Mouse (Mus musculus): Measurements from ENCODE around the gene Btnl4.
"Not testable (repeated sequence)": the region's sequence is repeated elsewhere in the genome, so short reads cannot be mapped to it uniquely, and the experiment has no call there.

Btnl4 gene

DNA sequence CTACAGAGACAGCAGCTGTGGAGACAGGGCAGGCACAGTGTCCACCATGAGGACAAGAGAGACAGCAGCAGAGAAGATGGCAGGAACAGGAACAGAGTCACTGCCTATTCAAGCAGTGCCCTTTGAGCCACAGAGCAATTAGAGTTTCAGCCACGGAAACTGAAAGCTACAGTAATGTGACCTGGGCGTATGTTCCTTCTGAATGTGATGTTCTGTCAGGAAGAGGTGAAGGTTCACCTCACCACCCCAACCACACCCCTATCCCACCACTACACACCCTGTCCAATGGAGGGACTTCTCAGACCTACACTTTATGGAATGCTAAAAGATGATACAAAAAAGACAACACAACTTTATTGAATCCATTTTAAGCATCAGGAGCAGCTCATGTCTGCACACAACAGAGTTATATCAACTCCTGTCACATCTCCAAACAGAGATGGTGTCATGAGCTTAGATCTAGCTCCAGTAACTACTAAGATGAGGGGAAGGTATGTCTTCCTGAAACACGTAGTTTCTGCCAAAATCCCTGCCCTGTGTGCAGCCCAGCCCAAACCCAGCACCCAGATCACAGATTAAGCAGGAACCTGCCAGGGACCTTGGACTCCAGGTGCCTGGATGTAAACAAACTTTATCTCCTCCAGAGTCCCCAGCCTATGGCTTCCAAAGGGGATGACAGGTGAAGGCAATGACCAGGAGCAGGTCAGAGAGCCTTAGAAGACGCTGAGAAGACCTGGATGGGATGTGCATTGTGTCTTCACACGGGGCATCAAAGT is at the start of gene Btnl4:
Gene Btnl4, minus strand, starts transcription at position 81 of the 776 bp plus-strand sequence.
- DNase-seq (ENCODE audit: low spot score) = not testable (repeated sequence)

- DNase-seq (ENCODE audit: low spot score) = no peak
Observed at GRCm38 (mm10) chr17:34519001-34519400, 41.9 kb upstream of the Btnl4 start.

GRCm38 (mm10) chr17:34518571-34518970 is 41.5 kb upstream of the Btnl4 start:
- not testable (repeated sequence) for DNase-seq (ENCODE audit: low spot score)

- no peak for DNase-seq (ENCODE audit: low spot score)
Observed at GRCm38 (mm10) chr17:34517795-34518194, 40.7 kb upstream of the Btnl4 start.

- DNase-seq (ENCODE audit: low spot score) = no peak
Observed at GRCm38 (mm10) chr17:34517252-34517651, 40.1 kb upstream of the Btnl4 start, which contains the start of gene Btnl6. Gene Btnl6, minus strand, starts transcription at chr17:34517352.

GRCm38 (mm10) chr17:34516514-34516913 is 39.4 kb upstream of the Btnl4 start:
- DNase-seq (ENCODE audit: low spot score) = no peak

DNA sequence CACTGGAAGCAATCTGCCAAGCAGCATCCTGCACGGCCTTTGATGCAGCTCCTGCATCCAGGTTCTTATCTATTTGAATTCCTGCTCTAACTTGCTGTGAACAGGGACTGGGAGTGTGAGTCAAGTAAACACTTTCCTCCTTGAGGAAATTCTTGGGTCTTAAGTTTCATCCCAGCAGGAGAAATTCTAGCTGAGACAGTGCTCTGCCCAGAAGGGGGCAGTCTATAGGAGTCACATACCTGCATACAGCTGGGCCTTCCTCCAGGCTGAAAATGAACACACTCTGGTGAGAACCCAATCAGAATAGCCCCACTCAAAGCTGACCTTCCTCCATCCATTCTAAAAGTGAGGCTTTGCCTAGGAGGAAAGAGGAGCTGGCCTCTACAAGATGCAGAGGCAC is 34.6 kb upstream of the Btnl4 start:
- not testable (repeated sequence) for DNase-seq (ENCODE audit: low spot score)

DNA sequence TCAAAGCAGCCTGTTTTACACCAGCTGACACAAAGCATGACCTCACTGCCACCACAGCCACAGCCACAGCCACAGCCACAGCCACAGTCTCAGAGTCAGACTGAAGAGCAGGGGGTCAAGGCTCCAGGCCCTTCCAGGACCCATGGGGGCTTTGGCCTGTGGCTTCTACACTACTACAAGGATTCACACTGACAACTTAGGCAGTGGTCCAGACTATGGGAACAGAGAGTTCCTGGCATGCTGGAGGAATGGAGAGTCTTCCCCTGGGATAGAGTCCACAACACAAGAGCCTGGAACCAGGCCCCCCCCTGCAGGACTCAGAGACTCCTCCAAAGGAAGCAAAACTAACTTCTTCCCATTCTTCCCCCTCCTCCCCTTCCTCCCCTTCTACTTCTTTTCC is 30.5 kb upstream of the Btnl4 start:
- DNase-seq (ENCODE audit: low spot score) = no peak

DNA sequence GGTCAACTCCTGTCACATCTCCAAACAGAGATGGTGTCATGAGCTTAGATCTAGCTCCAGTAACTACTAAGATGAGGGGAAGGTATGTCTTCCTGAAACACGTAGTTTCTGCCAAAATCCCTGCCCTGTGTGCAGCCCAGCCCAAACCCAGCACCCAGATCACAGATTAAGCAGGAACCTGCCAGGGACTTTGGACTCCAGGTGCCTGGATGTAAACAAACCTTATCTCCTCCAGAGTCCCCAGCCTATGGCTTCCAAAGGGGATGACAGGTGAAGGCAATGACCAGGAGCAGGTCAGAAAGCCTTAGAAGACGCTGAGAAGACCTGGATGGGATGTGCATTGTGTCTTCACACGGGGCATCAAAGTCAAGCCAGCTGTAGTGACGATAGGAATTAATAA is 20.6 kb upstream of the Btnl4 start:
- not testable (repeated sequence) for DNase-seq (ENCODE audit: low spot score)

- not testable (repeated sequence) for DNase-seq (ENCODE audit: low spot score)
Observed at GRCm38 (mm10) chr17:34497319-34497718, 20.2 kb upstream of the Btnl4 start.

DNA sequence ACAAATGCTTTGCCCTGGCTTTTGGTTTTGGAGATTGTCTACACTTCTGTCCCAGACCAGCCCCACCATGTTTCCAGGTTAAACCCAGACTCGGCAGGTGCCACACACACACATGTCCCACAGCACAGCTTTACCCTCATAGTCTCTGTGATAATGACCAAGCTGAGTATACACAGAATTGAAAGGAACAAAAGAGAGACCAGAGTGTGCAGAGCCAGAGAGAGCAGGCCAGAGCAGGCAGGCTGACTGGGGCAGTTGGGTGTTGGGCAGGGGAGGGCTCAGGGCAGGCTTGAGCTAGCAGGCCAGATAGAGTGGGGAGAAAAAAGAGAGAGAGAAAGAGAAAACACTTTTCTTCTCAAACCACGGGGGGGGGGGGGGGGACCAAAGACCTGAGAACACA is 19.4 kb upstream of the Btnl4 start:
- DNase-seq (ENCODE audit: low spot score) = no peak

GRCm38 (mm10) chr17:34495156-34495555 is 18.0 kb upstream of the Btnl4 start:
- not testable (repeated sequence) for DNase-seq (ENCODE audit: low spot score)

GRCm38 (mm10) chr17:34492796-34493195 is 15.7 kb upstream of the Btnl4 start:
- DNase-seq (ENCODE audit: low spot score) = no peak

DNA sequence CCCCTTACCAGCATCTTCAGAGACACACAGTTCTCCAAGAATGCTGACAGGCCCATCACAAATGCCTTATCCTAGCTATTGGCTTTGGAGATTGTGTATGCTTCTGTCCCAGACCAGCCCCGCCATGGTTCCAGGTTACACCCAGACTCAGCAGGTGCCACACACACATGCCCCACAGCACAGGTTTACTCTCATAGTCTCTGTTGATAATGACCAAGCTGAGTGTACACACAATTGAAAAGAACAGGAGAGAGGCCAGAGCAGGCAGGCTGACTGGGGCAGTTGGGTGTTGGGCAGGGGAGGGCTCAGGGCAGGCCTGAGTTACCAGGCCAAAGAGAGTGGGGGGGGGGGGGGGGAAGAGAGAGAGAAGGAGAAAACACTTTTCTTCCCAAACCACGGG is 691 bp downstream of the Btnl4 start:
- DNase-seq (ENCODE audit: low spot score) = no peak

DNA sequence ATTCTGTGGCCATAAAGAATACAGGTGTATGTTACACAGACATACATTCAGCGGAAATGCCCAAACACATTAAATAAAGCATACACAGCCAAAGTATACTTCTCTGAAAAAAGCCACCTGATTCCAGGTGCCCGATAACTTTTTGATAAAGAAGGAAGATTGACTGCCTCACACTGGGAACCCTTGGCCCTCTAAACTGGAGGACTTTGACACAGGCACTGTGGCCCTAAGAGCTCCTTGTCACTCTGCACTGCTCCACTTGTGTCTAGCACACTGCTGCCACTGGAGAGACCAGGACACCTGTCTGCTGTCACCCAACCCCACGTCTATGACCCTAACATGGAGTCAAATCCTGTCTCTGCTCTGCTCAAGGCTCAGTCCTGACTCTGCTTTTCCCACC is 2.1 kb downstream of the Btnl4 start:
- DNase-seq (ENCODE audit: low spot score) = no peak

DNA sequence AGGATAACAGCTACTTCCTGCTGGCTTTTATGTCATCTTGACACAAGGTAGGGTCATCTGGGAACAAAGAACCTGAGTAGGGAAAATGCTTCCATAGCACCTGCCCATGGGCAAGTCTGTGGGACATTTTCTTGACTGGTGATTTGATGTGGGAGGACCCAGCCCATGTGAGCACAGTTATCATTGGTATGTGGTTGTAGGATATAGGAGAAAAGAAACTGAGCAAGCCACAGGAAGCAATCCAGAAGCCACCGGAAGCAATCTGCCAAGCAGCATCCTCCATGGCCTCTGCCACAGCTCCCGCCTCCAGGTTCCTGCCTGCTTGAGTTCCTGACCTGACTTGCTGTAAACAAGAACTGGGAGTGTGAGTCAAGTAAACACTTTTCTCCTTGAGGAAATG is 6.6 kb downstream of the Btnl4 start:
- no peak for DNase-seq (ENCODE audit: low spot score)

DNA sequence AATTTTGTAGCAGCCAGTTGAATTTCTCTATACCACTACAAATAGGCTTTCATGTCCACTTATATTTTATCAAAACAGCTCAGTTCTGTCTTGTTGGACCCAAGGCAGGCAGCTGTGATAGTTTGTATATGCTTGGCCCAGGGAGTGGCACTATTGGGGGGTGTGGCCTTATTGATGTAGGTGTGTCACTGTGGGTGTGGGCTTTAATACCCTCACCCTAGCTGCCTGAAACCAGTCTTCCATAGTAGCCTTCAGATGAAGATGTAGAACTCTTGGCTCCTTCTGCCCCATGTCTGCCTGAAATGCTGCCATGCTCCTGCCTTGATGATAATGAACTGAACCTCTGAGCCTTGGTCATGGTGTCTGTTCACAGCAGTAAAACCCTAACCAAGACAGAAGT is 11.2 kb downstream of the Btnl4 start:
- DNase-seq (ENCODE audit: low spot score) = not testable (repeated sequence)

DNA sequence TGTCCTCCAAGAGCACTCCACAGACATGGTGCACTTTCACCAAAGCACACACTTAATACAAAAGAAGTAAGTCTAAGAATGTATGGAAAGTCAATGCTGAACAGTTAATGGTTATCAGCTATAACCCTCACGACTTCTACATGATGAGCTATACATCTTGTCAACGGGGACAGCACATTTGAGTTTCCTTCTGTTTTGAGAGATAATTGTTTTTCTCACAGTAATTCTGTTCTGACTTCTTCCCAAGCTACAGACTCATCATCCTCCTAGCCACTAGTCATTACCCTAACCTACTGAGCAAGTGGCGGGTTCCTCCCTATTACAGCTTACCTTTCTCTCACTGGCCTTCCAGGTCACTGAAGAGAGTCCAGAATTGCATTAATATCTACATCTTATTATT is 17.9 kb downstream of the Btnl4 start:
- DNase-seq (ENCODE audit: low spot score) = no peak

- DNase-seq (ENCODE audit: low spot score) = no peak
Observed at GRCm38 (mm10) chr17:34457668-34458067, 19.4 kb downstream of the Btnl4 start.

- no peak for DNase-seq (ENCODE audit: low spot score)
Observed at GRCm38 (mm10) chr17:34448473-34449041, 28.6 kb downstream of the Btnl4 start.

- no peak for DNase-seq (ENCODE audit: low spot score)
Observed at GRCm38 (mm10) chr17:34441990-34442389, 35.1 kb downstream of the Btnl4 start.

DNA sequence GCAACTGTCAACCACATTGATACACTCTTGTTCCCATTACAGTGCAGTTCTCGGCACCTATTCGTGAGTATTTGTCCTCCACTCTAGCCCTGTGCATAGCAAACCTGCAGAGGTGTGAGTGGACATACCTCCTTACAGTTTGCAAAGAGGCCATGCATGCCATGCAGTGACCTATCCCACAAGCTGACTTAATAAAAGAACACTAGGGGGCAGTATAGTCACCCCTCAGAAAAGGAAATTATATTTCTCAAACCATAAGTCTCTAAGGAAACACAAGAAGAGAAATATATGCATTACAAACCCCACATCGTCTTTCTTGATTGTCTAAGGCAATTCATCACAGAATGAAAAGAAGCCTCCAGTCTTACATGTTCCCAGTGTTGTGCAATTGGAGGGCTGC is 37.3 kb downstream of the Btnl4 start:
- DNase-seq (ENCODE audit: low spot score) = no peak

GRCm38 (mm10) chr17:34438588-34438987 is 38.5 kb downstream of the Btnl4 start:
- DNase-seq (ENCODE audit: low spot score) = no peak

DNA sequence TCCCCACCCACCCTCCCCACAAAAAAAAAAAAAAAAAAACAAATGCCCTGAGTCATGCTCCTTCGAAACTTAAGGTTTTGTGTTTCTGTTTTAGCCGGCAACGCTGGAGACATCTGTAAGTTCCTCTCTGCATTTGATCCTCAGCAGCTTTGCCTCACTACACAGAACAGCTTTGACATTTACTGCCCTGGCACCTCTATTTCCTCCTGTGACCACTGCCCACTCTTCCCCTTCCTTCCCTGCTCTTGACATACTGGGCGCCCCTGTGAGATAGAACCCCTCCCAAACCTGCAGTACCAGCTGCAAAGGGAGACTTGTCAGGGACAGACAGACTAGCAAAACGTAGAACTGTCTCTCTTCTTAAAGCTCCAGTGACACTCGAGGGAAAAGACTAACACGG is 39.5 kb downstream of the Btnl4 start:
- no peak for DNase-seq (ENCODE audit: low spot score)

All from testis, postnatal 10 days (tissue).